Mouse (Mus musculus) brain, embryonic 14.5 days (tissue): ENCODE measurements around the gene Ivd.

Source experiments
- CTCF ChIP-seq: fragments of 200-500 bp; IDR thresholded peaks from 2 replicates; pipeline ENCODE4 v1.5.1; 2012; ENCODE audit warnings: inconsistent platforms, mild to moderate bottlenecking, moderate library complexity, borderline replicate concordance; ENCODE audit not compliant: insufficient read depth, insufficient read length; ENCODE audit errors: extremely low read depth
- POLR2A ChIP-seq: fragments of 200-500 bp; IDR thresholded peaks from 2 replicates; pipeline ENCODE4 v1.6.1; 2012; ENCODE audit warnings: mild to moderate bottlenecking, inconsistent platforms, borderline replicate concordance; ENCODE audit not compliant: poor library complexity, insufficient read depth, insufficient read length, severe bottlenecking; ENCODE audit errors: extremely low read depth

DNA sequence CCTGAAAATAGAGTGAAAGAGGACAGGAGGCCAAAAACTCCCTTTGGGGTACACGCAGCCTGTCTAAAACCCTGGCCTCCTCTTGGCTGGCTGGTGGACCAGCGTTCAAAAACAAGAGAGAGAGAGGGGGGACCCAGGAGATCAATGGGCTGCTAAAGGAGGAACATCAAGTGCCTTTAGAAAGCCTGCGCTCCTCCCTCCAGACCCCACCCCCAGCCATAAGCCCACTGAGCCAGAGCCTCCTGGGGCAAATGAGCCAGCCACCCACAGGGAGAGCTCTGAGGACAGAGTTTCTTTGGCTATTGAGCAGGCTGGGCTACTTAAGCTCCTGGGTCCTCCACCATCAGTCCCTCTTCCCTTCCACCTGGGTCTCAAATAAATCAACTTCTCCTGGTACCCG is 37.0 kb downstream of the Ivd start:
- TF ChIP-seq CTCF: no peak
- TF ChIP-seq POLR2A: no peak
